In the genomic region with DNA sequence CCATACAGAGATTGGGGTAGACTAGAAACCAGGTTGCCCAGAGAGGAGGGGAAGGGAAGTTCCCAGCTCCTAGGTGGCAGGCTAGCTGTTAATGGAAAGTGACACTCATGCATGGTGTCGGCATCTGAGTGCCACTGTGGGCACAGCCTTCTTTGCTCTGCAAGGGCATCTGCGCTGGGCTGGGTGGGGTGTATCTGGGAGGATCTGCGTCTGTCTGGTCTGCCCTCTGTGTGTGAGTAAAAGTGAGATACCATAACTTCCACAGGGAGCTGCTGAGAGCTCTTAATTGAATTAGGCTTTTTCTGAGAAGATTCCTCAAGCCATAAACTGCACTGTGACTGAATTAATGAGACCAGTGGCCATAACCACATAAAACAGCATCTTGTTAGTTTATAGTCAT, we compare ENCODE assay signal across 15 mouse cellular contexts. TPM values are rescaled to one million over a fixed set of nuclear protein-coding genes. Genes with fewer than 3 reads are reported as not detected.
DNase-seq lines count a peak whose midpoint lies in the region; ATAC-seq and TF ChIP-seq lines count a peak whose summit lies in the region.
"Had no signal": no experiment of that assay in that cellular context is flagged by ENCODE, and none has a peak within 500 bp of the region (broad histone marks: within the 10 kb centered on the region; RNA-seq: fewer than 3 reads in every experiment).

No protein-coding gene starts in this region.

- no peaks in the 10 kb centered on the region for H3K27me3 ChIP-seq in megakaryocyte, embryonic 14.5 days (replicated peaks)
- no peaks in the 10 kb centered on the region for H3K27me3 ChIP-seq in limb, embryonic 13.5 days
- H3K27me3 ChIP-seq in stomach, postnatal 0 days (ENCODE audit: control insufficient read depth, insufficient read depth, low read length), result no peaks in the 10 kb centered on the region
- H3K27me3 ChIP-seq: neural tube, embryonic 12.5 days; Patski had no signal

- no peaks in the 10 kb centered on the region for H3K9me3 ChIP-seq in megakaryocyte, embryonic 14.5 days
- H3K9me3 ChIP-seq in limb, embryonic 13.5 days, result no peaks in the 10 kb centered on the region
- no peaks in the 10 kb centered on the region for H3K9me3 ChIP-seq in stomach, postnatal 0 days (ENCODE audit: control insufficient read depth, low read length)
- H3K9me3 ChIP-seq: neural tube, embryonic 12.5 days had no signal

- WGBS in limb, embryonic 13.5 days, result 50% methylated on average over 3 of the region's 3 CpGs
- 43% methylated on average over 3 of the region's 3 CpGs for WGBS in stomach, postnatal 0 days

- peaks cover 67% of the 10 kb centered on the region for H3K36me3 ChIP-seq in megakaryocyte, embryonic 14.5 days (replicated peaks; ENCODE audit: low read length)
- peaks cover 14% of the 10 kb centered on the region for H3K36me3 ChIP-seq in limb, embryonic 13.5 days
- peaks cover under 1% of the 10 kb centered on the region; the same call in 1 of the 2 replicates for H3K36me3 ChIP-seq in stomach, postnatal 0 days (ENCODE audit: control insufficient read depth, insufficient read depth, low read length)
- H3K36me3 ChIP-seq: neural tube, embryonic 12.5 days had no signal

- intact Hi-C loops in gastrocnemius, postnatal 14 days (cut with DNase I; ENCODE audit: low total_unique reads), result no loop called here

- no peak for TF ChIP-seq CTCF in stomach, postnatal 0 days (IDR thresholded peaks at IDR 0.05; ENCODE audit: low read depth)

- H3K4me1 ChIP-seq in megakaryocyte, embryonic 14.5 days, result peaks cover 75% of the 10 kb centered on the region
- H3K4me1 ChIP-seq in limb, embryonic 13.5 days, result peaks cover 52% of the 10 kb centered on the region
- H3K4me1 ChIP-seq in stomach, postnatal 0 days (replicated peaks; ENCODE audit: control insufficient read depth, insufficient read depth), result peaks cover 22% of the 10 kb centered on the region

- ATAC-seq in megakaryocyte, adult 5-6 weeks (ENCODE audit: poor library complexity, severe bottlenecking), result no peak
- ATAC-seq in limb, embryonic 13.5 days (ENCODE audit: low FRiP score, low read depth), result no peak
- no peak for ATAC-seq in stomach, postnatal 0 days (ENCODE audit: low FRiP score, low TSS enrichment)
- ATAC-seq: Patski had no signal

- peak overlapping the region; percentile 70 for H3K4me3 ChIP-seq in megakaryocyte, embryonic 14.5 days (replicated peaks)
- H3K4me3 ChIP-seq in limb, embryonic 13.5 days, result no peak overlapping the region
- H3K4me3 ChIP-seq in stomach, postnatal 0 days (ENCODE audit: low read depth, low read length), result no peak overlapping the region
- H3K4me3 ChIP-seq: neural tube, embryonic 12.5 days had no signal

- no peak overlapping the region for H3K4me2 ChIP-seq in limb, embryonic 13.5 days (replicated peaks)
- peak overlapping the region; percentile 27; the same call in 1 of the 2 replicates for H3K4me2 ChIP-seq in stomach, postnatal 0 days (replicated peaks; ENCODE audit: low read depth)
- H3K4me2 ChIP-seq: neural tube, embryonic 12.5 days had no signal

- peak overlapping the region; percentile 15; the same call in 1 of the 2 replicates for H3K9ac ChIP-seq in limb, embryonic 13.5 days
- H3K9ac ChIP-seq in stomach, postnatal 0 days (ENCODE audit: low read length), result no peak overlapping the region
- H3K9ac ChIP-seq: neural tube, embryonic 12.5 days had no signal

- H3K27ac ChIP-seq in limb, embryonic 13.5 days, result no peak overlapping the region
- H3K27ac ChIP-seq in stomach, postnatal 0 days (replicated peaks), result peak overlapping the region; percentile 69
- H3K27ac ChIP-seq: neural tube, embryonic 12.5 days had no signal

- TF ChIP-seq EP300 in stomach, postnatal 0 days (optimal IDR thresholded peaks at IDR 0.05), result no peak

- peak; percentile 5 for DNase-seq in gastrocnemius, postnatal 14 days
- no peak for DNase-seq in gastrocnemius, postnatal 4 days (ENCODE audit: low spot score in 2 of 2)
- DNase-seq in stomach, postnatal 0 days (ENCODE audit: low spot score), result peak; percentile 19
- no peak for DNase-seq in left cerebral cortex, adult 18-20 months (ENCODE audit: low spot score in 2 of 2)
- no peak for DNase-seq in urinary bladder, postnatal 10 days (ENCODE audit: low spot score)
- DNase-seq: adrenal gland, postnatal 14 days; cerebellum, adult 11-12 months; kidney, adult 2 months; lung, postnatal 36 days; thymus, postnatal 36 days had no signal

RNA-seq across cellular contexts. Expression of a gene that starts 10.4 kb away (rescaled TPM):
- total RNA-seq in gastrocnemius, postnatal 14 days (2021), result 10 to 100 TPM in 1 of 2 experiments, 1 to 10 TPM in 1; 10.0 to 12.8 TPM
- 10 to 100 TPM; 24.1 to 24.4 TPM for total RNA-seq in gastrocnemius, postnatal 4 days (2021)
- polyA plus RNA-seq in megakaryocyte, embryonic 14.5 days (2012; ENCODE audit: insufficient read depth, low replicate concordance), result 50.9 and 56.9 TPM in 2 replicates
- 20.3 and 23.1 TPM in 2 replicates for total RNA-seq in megakaryocyte, adult 5-6 weeks (2015)
- 11.0 and 11.6 TPM in 2 replicates for total RNA-seq in megakaryocyte, adult 5-6 weeks (2017)
- 8.1 and 8.8 TPM in 2 replicates for polyA plus RNA-seq in limb, embryonic 13.5 days (2015; fragmentation: Nextera tagmentation; extraction: Ambion mirVana)
- 6.0 and 7.1 TPM in 2 replicates for polyA plus RNA-seq in stomach, postnatal 0 days (2015; fragmentation: Nextera tagmentation; extraction: Ambion mirVana)
- total RNA-seq in left cerebral cortex, adult 18-20 months (2021), result 10 to 100 TPM; 46.3 to 47.9 TPM

RNA-seq across cellular contexts. Expression of a gene that starts 26.6 kb away (rescaled TPM):
- 10 to 100 TPM; 49.4 to 54.9 TPM for total RNA-seq in gastrocnemius, postnatal 14 days (2021)
- 10 to 100 TPM; 43.1 to 45.0 TPM for total RNA-seq in gastrocnemius, postnatal 4 days (2021)
- polyA plus RNA-seq in megakaryocyte, embryonic 14.5 days (2012; ENCODE audit: insufficient read depth, low replicate concordance), result 85.7 and 118 TPM in 2 replicates
- total RNA-seq in megakaryocyte, adult 5-6 weeks (2015), result 16.5 and 18.5 TPM in 2 replicates
- total RNA-seq in megakaryocyte, adult 5-6 weeks (2017), result 11.6 and 14.1 TPM in 2 replicates
- 13.3 and 14.1 TPM in 2 replicates for polyA plus RNA-seq in limb, embryonic 13.5 days (2015; fragmentation: Nextera tagmentation; extraction: Ambion mirVana)
- polyA plus RNA-seq in stomach, postnatal 0 days (2015; fragmentation: Nextera tagmentation; extraction: Ambion mirVana), result 6.2 and 7.7 TPM in 2 replicates
- total RNA-seq in left cerebral cortex, adult 18-20 months (2021), result 10 to 100 TPM; 61.2 to 68.1 TPM

Comparison
In these comparisons a context has a peak if more than half of its experiments do, and no peak if none do; other contexts are left out.
1. DNase-seq: peak in gastrocnemius, postnatal 14 days (single experiment) and stomach, postnatal 0 days (single experiment); none in gastrocnemius, postnatal 4 days (0 of 2), left cerebral cortex, adult 18-20 months (0 of 2) and urinary bladder, postnatal 10 days (single experiment).